Mouse (Mus musculus): ENCODE data around the gene Wsb2. TPM values are rescaled to one million over a fixed set of nuclear protein-coding genes. Genes with fewer than 3 reads are reported as not detected.
A peak's percentile ranks its signal among the peaks of the same experiment; 100 is the strongest.
"Not testable (repeated sequence)": the region's sequence is repeated elsewhere in the genome, so short reads cannot be mapped to it uniquely, and the experiment has no call there.

Wsb2 gene
- polyA plus RNA-seq, 1 experiment from 2014 or later, result 115 TPM

GRCm38 (mm10) chr5:117388877-117389276 lies 31.8 kb downstream of the Wsb2 start, which contains the start of gene Rfc5:
TSS of gene Rfc5 (minus strand) at chr5:117389047.
- H3K36me3 ChIP-seq (ENCODE audit: control insufficient read depth, insufficient read depth, low read length), result peaks cover 17% of the 10 kb centered on the region
- peak; percentile 98 for ATAC-seq
- no peaks in the 10 kb centered on the region for H3K27me3 ChIP-seq (replicated peaks; ENCODE audit: control insufficient read depth, insufficient read depth, low read length)
- no peaks in the 10 kb centered on the region for H3K9me3 ChIP-seq (replicated peaks; ENCODE audit: control insufficient read depth, low read length)
- peak within 1 kb of the TSS; percentile 61 for H3K27ac ChIP-seq (ENCODE audit: low read depth, low read length)
- H3K4me1 ChIP-seq (ENCODE audit: control insufficient read depth, insufficient read depth, low read length), result 0 out of 2 replicates have a peak, but pooled peaks cover 4% of the 10 kb centered on the region
- H3K4me2 ChIP-seq (ENCODE audit: low read length), result peak within 1 kb of the TSS; percentile 75
- H3K9ac ChIP-seq (ENCODE audit: low read length), result peak within 1 kb of the TSS; percentile 89
- WGBS, result under 1% methylated on average over 44 of the region's 44 CpGs
- H3K4me3 ChIP-seq (ENCODE audit: low read depth, low read length), result peak within 1 kb of the TSS; percentile 76
- peak; percentile 98 for DNase-seq (ENCODE audit: low spot score)

GRCm38 (mm10) chr5:117390895-117391294 lies 33.8 kb downstream of the Wsb2 start:
- ATAC-seq, result no peak
- no peak for DNase-seq (ENCODE audit: low spot score)

GRCm38 (mm10) chr5:117395834-117396233 lies 38.7 kb downstream of the Wsb2 start:
- 87% methylated on average over 5 of the region's 5 CpGs for WGBS
- no peaks in the 10 kb centered on the region for H3K4me1 ChIP-seq (ENCODE audit: control insufficient read depth, insufficient read depth, low read length)
- H3K27me3 ChIP-seq (replicated peaks; ENCODE audit: control insufficient read depth, insufficient read depth, low read length), result no peaks in the 10 kb centered on the region
- no peak for ATAC-seq
- H3K9ac ChIP-seq (ENCODE audit: low read length), result no peak overlapping the region
- H3K36me3 ChIP-seq (ENCODE audit: control insufficient read depth, insufficient read depth, low read length), result no peaks in the 10 kb centered on the region
- no peak overlapping the region for H3K4me2 ChIP-seq (ENCODE audit: low read length)
- no peak for DNase-seq (ENCODE audit: low spot score)
- no peak overlapping the region for H3K27ac ChIP-seq (ENCODE audit: low read depth, low read length)
- no peaks in the 10 kb centered on the region for H3K9me3 ChIP-seq (replicated peaks; ENCODE audit: control insufficient read depth, low read length)
- no peak overlapping the region for H3K4me3 ChIP-seq (ENCODE audit: low read depth, low read length)

More at GRCm38 (mm10) chr5:117390895-117391294, 33.8 kb downstream of the Wsb2 start:
- no peaks in the 10 kb centered on the region for H3K27me3 ChIP-seq (replicated peaks; ENCODE audit: control insufficient read depth, insufficient read depth, low read length)
- no peak overlapping the region for H3K9ac ChIP-seq (ENCODE audit: low read length)
- no peaks in the 10 kb centered on the region for H3K9me3 ChIP-seq (replicated peaks; ENCODE audit: control insufficient read depth, low read length)
- no peak overlapping the region for H3K4me2 ChIP-seq (ENCODE audit: low read length)
- 0 out of 2 replicates have a peak, but pooled peaks cover 4% of the 10 kb centered on the region for H3K4me1 ChIP-seq (ENCODE audit: control insufficient read depth, insufficient read depth, low read length)
- H3K27ac ChIP-seq (ENCODE audit: low read depth, low read length), result no peak overlapping the region
- WGBS, result 92% methylated on average over 1 of the region's 1 CpGs
- H3K36me3 ChIP-seq (ENCODE audit: control insufficient read depth, insufficient read depth, low read length), result 0 out of 2 replicates have a peak, but pooled peaks cover 2% of the 10 kb centered on the region
- no peak overlapping the region for H3K4me3 ChIP-seq (ENCODE audit: low read depth, low read length)

GRCm38 (mm10) chr5:117396596-117397014 lies 39.5 kb downstream of the Wsb2 start:
- ATAC-seq (no peak), DNase-seq (ENCODE audit: low spot score) (no peak)
- no peak overlapping the region for H3K27ac ChIP-seq (ENCODE audit: low read depth, low read length)
- no peak overlapping the region for H3K4me3 ChIP-seq (ENCODE audit: low read depth, low read length)
- no peaks in the 10 kb centered on the region for H3K4me1 ChIP-seq (ENCODE audit: control insufficient read depth, insufficient read depth, low read length)
- no peak overlapping the region for H3K4me2 ChIP-seq (ENCODE audit: low read length)
- H3K27me3 ChIP-seq (replicated peaks; ENCODE audit: control insufficient read depth, insufficient read depth, low read length), result no peaks in the 10 kb centered on the region
- H3K36me3 ChIP-seq (ENCODE audit: control insufficient read depth, insufficient read depth, low read length), result no peaks in the 10 kb centered on the region
- H3K9ac ChIP-seq (ENCODE audit: low read length), result no peak overlapping the region
- 74% methylated on average over 6 of the region's 6 CpGs for WGBS
- H3K9me3 ChIP-seq (replicated peaks; ENCODE audit: control insufficient read depth, low read length), result no peaks in the 10 kb centered on the region

GRCm38 (mm10) chr5:117397371-117397770 lies 40.3 kb downstream of the Wsb2 start:
- Histone ChIP-seq H3K4me2 (ENCODE audit: low read length) (no peak overlapping the region), H3K9me3 (replicated peaks; ENCODE audit: control insufficient read depth, low read length) (no peaks in the 10 kb centered on the region), H3K36me3 (ENCODE audit: control insufficient read depth, insufficient read depth, low read length) (no peaks in the 10 kb centered on the region), H3K9ac (ENCODE audit: low read length) (no peak overlapping the region), H3K4me3 (ENCODE audit: low read depth, low read length) (no peak overlapping the region), H3K27ac (ENCODE audit: low read depth, low read length) (no peak overlapping the region), H3K4me1 (ENCODE audit: control insufficient read depth, insufficient read depth, low read length) (no peaks in the 10 kb centered on the region), H3K27me3 (replicated peaks; ENCODE audit: control insufficient read depth, insufficient read depth, low read length) (no peaks in the 10 kb centered on the region)
- ATAC-seq, result no peak
- no peak for DNase-seq (ENCODE audit: low spot score)
- WGBS, result 86% methylated on average over 6 of the region's 6 CpGs

- no peaks in the 10 kb centered on the region for H3K9me3 ChIP-seq (replicated peaks; ENCODE audit: control insufficient read depth, low read length)
- H3K9ac ChIP-seq (ENCODE audit: low read length), result no peak overlapping the region
- H3K36me3 ChIP-seq (ENCODE audit: control insufficient read depth, insufficient read depth, low read length), result no peaks in the 10 kb centered on the region
- no peaks in the 10 kb centered on the region for H3K4me1 ChIP-seq (ENCODE audit: control insufficient read depth, insufficient read depth, low read length)
- H3K4me3 ChIP-seq (ENCODE audit: low read depth, low read length), result no peak overlapping the region
- DNase-seq (ENCODE audit: low spot score), result no peak
- H3K4me2 ChIP-seq (ENCODE audit: low read length), result no peak overlapping the region
- no peak for ATAC-seq
- no peaks in the 10 kb centered on the region for H3K27me3 ChIP-seq (replicated peaks; ENCODE audit: control insufficient read depth, insufficient read depth, low read length)
- no peak overlapping the region for H3K27ac ChIP-seq (ENCODE audit: low read depth, low read length)
- WGBS, result 9% methylated on average over 4 of the region's 5 CpGs
Observed at GRCm38 (mm10) chr5:117398007-117398550, 41.0 kb downstream of the Wsb2 start.

- H3K4me1 ChIP-seq (ENCODE audit: control insufficient read depth, insufficient read depth, low read length), result no peaks in the 10 kb centered on the region
- H3K9me3 ChIP-seq (replicated peaks; ENCODE audit: control insufficient read depth, low read length), result no peaks in the 10 kb centered on the region
- H3K27ac ChIP-seq (ENCODE audit: low read depth, low read length), result no peak overlapping the region
- no peaks in the 10 kb centered on the region for H3K36me3 ChIP-seq (ENCODE audit: control insufficient read depth, insufficient read depth, low read length)
- ATAC-seq (no peak), DNase-seq (ENCODE audit: low spot score) (no peak)
- H3K4me3 ChIP-seq (ENCODE audit: low read depth, low read length), result no peak overlapping the region
- H3K27me3 ChIP-seq (replicated peaks; ENCODE audit: control insufficient read depth, insufficient read depth, low read length), result no peaks in the 10 kb centered on the region
- H3K4me2 ChIP-seq (ENCODE audit: low read length), result no peak overlapping the region
- H3K9ac ChIP-seq (ENCODE audit: low read length), result no peak overlapping the region
- WGBS, result 83% methylated on average over 9 of the region's 9 CpGs
Observed at GRCm38 (mm10) chr5:117399281-117399680, 42.2 kb downstream of the Wsb2 start.

GRCm38 (mm10) chr5:117403609-117404008 lies 46.5 kb downstream of the Wsb2 start:
- H3K36me3 ChIP-seq (ENCODE audit: control insufficient read depth, insufficient read depth, low read length), result no peaks in the 10 kb centered on the region
- 90% methylated on average over 8 of the region's 8 CpGs for WGBS
- no peak overlapping the region for H3K4me3 ChIP-seq (ENCODE audit: low read depth, low read length)
- no peaks in the 10 kb centered on the region for H3K9me3 ChIP-seq (replicated peaks; ENCODE audit: control insufficient read depth, low read length)
- DNase-seq (ENCODE audit: low spot score) (no peak), ATAC-seq (no peak)
- H3K27ac ChIP-seq (ENCODE audit: low read depth, low read length), result no peak overlapping the region
- H3K9ac ChIP-seq (ENCODE audit: low read length), result no peak overlapping the region
- no peaks in the 10 kb centered on the region for H3K27me3 ChIP-seq (replicated peaks; ENCODE audit: control insufficient read depth, insufficient read depth, low read length)
- H3K4me1 ChIP-seq (ENCODE audit: control insufficient read depth, insufficient read depth, low read length), result no peaks in the 10 kb centered on the region
- H3K4me2 ChIP-seq (ENCODE audit: low read length), result no peak overlapping the region

GRCm38 (mm10) chr5:117404671-117405070 lies 47.6 kb downstream of the Wsb2 start:
- H3K27ac ChIP-seq (ENCODE audit: low read depth, low read length); H3K9me3 ChIP-seq (replicated peaks; ENCODE audit: control insufficient read depth, low read length); H3K4me3 ChIP-seq (ENCODE audit: low read depth, low read length); H3K4me2 ChIP-seq (ENCODE audit: low read length); H3K4me1 ChIP-seq (ENCODE audit: control insufficient read depth, insufficient read depth, low read length); ATAC-seq; H3K36me3 ChIP-seq (ENCODE audit: control insufficient read depth, insufficient read depth, low read length); H3K27me3 ChIP-seq (replicated peaks; ENCODE audit: control insufficient read depth, insufficient read depth, low read length); H3K9ac ChIP-seq (ENCODE audit: low read length); DNase-seq (ENCODE audit: low spot score): not testable (repeated sequence)
- 90% methylated on average over 2 of the region's 2 CpGs for WGBS
